Mouse (Mus musculus): ENCODE results near the gene Scnn1a.

DNA sequence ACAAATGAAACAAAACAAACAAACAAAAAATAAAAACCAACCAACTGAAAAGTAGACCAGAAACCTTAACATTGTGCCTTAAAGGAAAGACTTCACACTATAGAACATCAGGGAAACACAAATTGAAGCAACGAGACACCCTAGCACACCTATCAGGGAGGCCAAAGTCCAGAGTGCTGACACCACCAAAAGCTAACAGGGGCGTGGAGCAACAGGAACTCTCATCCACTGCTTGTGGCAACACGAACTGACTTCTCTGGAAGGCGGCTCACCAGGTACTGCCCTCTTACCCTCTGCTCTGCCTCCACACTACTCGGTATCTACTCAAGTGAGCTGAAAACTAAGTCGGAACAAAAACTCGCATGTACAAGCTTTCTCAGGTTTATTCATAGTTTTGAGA lies 28.2 kb upstream of the Scnn1a start:
- TF ChIP-seq CTCF (IDR thresholded peaks at IDR 0.05; ENCODE audit: control insufficient read depth, insufficient read depth, insufficient read length) (no peak), MYOG (IDR thresholded peaks at IDR 0.05; ENCODE audit: control insufficient read depth, extremely low read depth, insufficient read length) (no peak), USF1 (IDR thresholded peaks at IDR 0.05; ENCODE audit: low read depth) (no peak), CEBPB (IDR thresholded peaks at IDR 0.05; ENCODE audit: low read depth) (no peak)

Data from C2C12 (cell line).